Mouse (Mus musculus) MEL (cell line): ENCODE results near the gene 4930402F06Rik. TPM values are rescaled to one million over a fixed set of nuclear protein-coding genes. Genes with fewer than 3 reads are reported as not detected.

ENCODE experiments used
- DNase-seq: peaks from one replicate; pipeline ENCODE4 v3.0.0; 2011; ENCODE audit warnings: low read depth, low spot score
- H3K27ac ChIP-seq: 2 replicates; pipeline ENCODE4 v1.5.1; 2012; ENCODE audit warnings: low read depth, mild to moderate bottlenecking, control low read depth, low read length, moderate library complexity; ENCODE audit not compliant: control insufficient read depth
- H3K27me3 ChIP-seq, 2 experiments: fragments of 150-350 bp in 1 of 2; sonication (generic) in 1 of 2; 2 replicates each; pipeline ENCODE4 v1.6.1; 2012; ENCODE audit warnings: low read length in 2 of 2, mild to moderate bottlenecking in 2 of 2, improper control_type of control experiment in 1 of 2, moderate library complexity in 1 of 2; ENCODE audit not compliant: insufficient read depth in 2 of 2, control insufficient read depth in 1 of 2
- H3K36me3 ChIP-seq, 2 experiments: 2 replicates each; pipeline ENCODE4 v1.6.1; 2012 to 2014; ENCODE audit warnings: low read length in 2 of 2, improper control_type of control experiment in 1 of 2, inconsistent platforms in 1 of 2, mild to moderate bottlenecking in 1 of 2; ENCODE audit not compliant: insufficient read depth in 2 of 2, control insufficient read depth in 1 of 2
- H3K4me1 ChIP-seq, 2 experiments: fragments of 150-350 bp in 1 of 2; sonication (generic) in 1 of 2; 2 replicates each; pipeline ENCODE4 v1.6.1; 2012; ENCODE audit warnings: low read length in 2 of 2, improper control_type of control experiment in 1 of 2, mild to moderate bottlenecking in 1 of 2; ENCODE audit not compliant: insufficient read depth in 2 of 2, control insufficient read depth in 1 of 2
- H3K4me3 ChIP-seq, 2 experiments: fragments of 150-350 bp in 1 of 2; sonication (generic) in 1 of 2; 2 replicates each; pipeline ENCODE4 v1.5.1; 2012; ENCODE audit warnings: low read depth in 2 of 2, low read length in 2 of 2, mild to moderate bottlenecking in 2 of 2, moderate library complexity in 2 of 2, control low read depth in 1 of 2, improper control_type of control experiment in 1 of 2; ENCODE audit not compliant: control insufficient read depth in 1 of 2, insufficient read depth in 1 of 2
- H3K79me2 ChIP-seq: 2 replicates; pipeline ENCODE4 v1.6.1; 2012; ENCODE audit warnings: mild to moderate bottlenecking, low read length, moderate library complexity; ENCODE audit not compliant: control insufficient read depth, poor library complexity, insufficient read depth
- H3K9ac ChIP-seq: 2 replicates; pipeline ENCODE4 v1.6.1; 2012; ENCODE audit warnings: low read depth, mild to moderate bottlenecking, control low read depth, low read length, moderate library complexity; ENCODE audit not compliant: control insufficient read depth, poor library complexity, severe bottlenecking
- H3K9me3 ChIP-seq: fragments of 150-350 bp; sonication (generic); replicated peaks from 2 replicates; pipeline ENCODE4 v1.6.1; 2012; ENCODE audit warnings: mild to moderate bottlenecking, low read length, improper control_type of control experiment, moderate library complexity; ENCODE audit not compliant: insufficient read depth
- BHLHE40 ChIP-seq: IDR thresholded peaks from 2 replicates; pipeline ENCODE4 v1.6.1; 2012; ENCODE audit warnings: low read depth, mild to moderate bottlenecking, inconsistent platforms, low read length, improper control_type of control experiment, borderline replicate concordance
- CHD2 ChIP-seq: IDR thresholded peaks from 2 replicates; pipeline ENCODE4 v1.6.1; 2011; ENCODE audit warnings: low read length, improper control_type of control experiment
- CTCF ChIP-seq, 3 experiments: IDR thresholded peaks in 2 of 3; conservative IDR thresholded peaks in 1 of 3; 2 replicates each; pipeline ENCODE4 v1.5.1; 2011 to 2012; ENCODE audit warnings: low read length in 3 of 3, low read depth in 2 of 3, mild to moderate bottlenecking in 2 of 3, improper control_type of control experiment in 1 of 3, inconsistent platforms in 1 of 3, mixed read lengths in 1 of 3, moderate library complexity in 1 of 3; ENCODE audit not compliant: control insufficient read depth in 1 of 3, insufficient read depth in 1 of 3, poor library complexity in 1 of 3, severe bottlenecking in 1 of 3
- E2F4 ChIP-seq: IDR thresholded peaks from 2 replicates; pipeline ENCODE4 v1.6.1; 2011; ENCODE audit warnings: low read depth, low read length, improper control_type of control experiment, borderline replicate concordance
- ELF1 ChIP-seq: IDR thresholded peaks from 2 replicates; pipeline ENCODE4 v1.6.1; 2014; ENCODE audit warnings: low read depth, mild to moderate bottlenecking, inconsistent platforms, low read length, improper control_type of control experiment, moderate library complexity
- GABPA ChIP-seq: IDR thresholded peaks from 2 replicates; pipeline ENCODE4 v1.6.1; 2012; ENCODE audit warnings: low read depth, mild to moderate bottlenecking, inconsistent platforms, low read length, improper control_type of control experiment, moderate library complexity
- GATA1 ChIP-seq: IDR thresholded peaks from 2 replicates; pipeline ENCODE4 v1.6.1; 2011; ENCODE audit warnings: low read depth, low read length, improper control_type of control experiment
- HCFC1 ChIP-seq: IDR thresholded peaks from 2 replicates; pipeline ENCODE4 v1.6.1; 2012; ENCODE audit warnings: low read depth, mild to moderate bottlenecking, inconsistent platforms, low read length, improper control_type of control experiment, moderate library complexity
- JUND ChIP-seq: IDR thresholded peaks from 2 replicates; pipeline ENCODE4 v1.6.1; 2011; ENCODE audit warnings: low read depth, mild to moderate bottlenecking, improper control_type of control experiment, low read length
- KAT2A ChIP-seq: conservative IDR thresholded peaks from 2 replicates; pipeline ENCODE4 v1.6.1; 2012; ENCODE audit warnings: low read depth, low read length, improper control_type of control experiment, inconsistent platforms
- MAFK ChIP-seq: IDR thresholded peaks from 2 replicates; pipeline ENCODE4 v1.6.1; 2011; ENCODE audit warnings: low read depth, mild to moderate bottlenecking, low read length, improper control_type of control experiment, borderline replicate concordance
- MAZ ChIP-seq: IDR thresholded peaks from 2 replicates; pipeline ENCODE4 v1.6.1; 2012; ENCODE audit warnings: low read depth, mild to moderate bottlenecking, inconsistent platforms, low read length, improper control_type of control experiment
- MEF2A ChIP-seq: IDR thresholded peaks from 2 replicates; pipeline ENCODE4 v1.6.1; 2014; ENCODE audit warnings: low read depth, mild to moderate bottlenecking, inconsistent platforms, low read length, improper control_type of control experiment; ENCODE audit not compliant: poor library complexity, insufficient replicate concordance, severe bottlenecking; ENCODE audit errors: extremely low read depth
- MXI1 ChIP-seq: IDR thresholded peaks from 2 replicates; pipeline ENCODE4 v1.6.1; 2011; ENCODE audit warnings: mild to moderate bottlenecking, low read depth, low read length, improper control_type of control experiment
- MYC ChIP-seq: IDR thresholded peaks from 2 replicates; pipeline ENCODE4 v1.6.1; 2011; ENCODE audit warnings: low read depth, mild to moderate bottlenecking, low read length, improper control_type of control experiment, moderate library complexity
- NELFE ChIP-seq: IDR thresholded peaks from 2 replicates; pipeline ENCODE4 v1.6.1; 2011; ENCODE audit warnings: low read depth, low read length, improper control_type of control experiment
- POLR2A ChIP-seq, 2 experiments: IDR thresholded peaks; 2 replicates each; pipeline ENCODE4 v1.6.1; 2011 to 2012; ENCODE audit warnings: low read length in 2 of 2, mild to moderate bottlenecking in 2 of 2, control low read depth in 1 of 2, improper control_type of control experiment in 1 of 2, low read depth in 1 of 2, moderate library complexity in 1 of 2; ENCODE audit not compliant: control insufficient read depth in 1 of 2, insufficient read depth in 1 of 2, poor library complexity in 1 of 2
- POLR2AphosphoS2 ChIP-seq: IDR thresholded peaks from 2 replicates; pipeline ENCODE4 v1.6.1; 2011; ENCODE audit warnings: low read length, improper control_type of control experiment
- RAD21 ChIP-seq: IDR thresholded peaks from 2 replicates; pipeline ENCODE4 v1.6.1; 2011; ENCODE audit warnings: mild to moderate bottlenecking, low read depth, low read length, improper control_type of control experiment
- RCOR1 ChIP-seq: IDR thresholded peaks from 2 replicates; pipeline ENCODE4 v1.6.1; 2012; ENCODE audit warnings: low read depth, mild to moderate bottlenecking, inconsistent platforms, low read length, improper control_type of control experiment
- SIN3A ChIP-seq: IDR thresholded peaks from 2 replicates; pipeline ENCODE4 v1.6.1; 2012; ENCODE audit warnings: low read length, improper control_type of control experiment, inconsistent platforms
- SMC3 ChIP-seq: IDR thresholded peaks from 2 replicates; pipeline ENCODE4 v1.6.1; 2011; ENCODE audit warnings: low read depth, low read length, improper control_type of control experiment
- TAL1 ChIP-seq: IDR thresholded peaks from 2 replicates; pipeline ENCODE4 v1.6.1; 2012; ENCODE audit warnings: mild to moderate bottlenecking, inconsistent platforms, low read length, moderate library complexity, mixed read lengths
- TBP ChIP-seq: IDR thresholded peaks from 2 replicates; pipeline ENCODE4 v1.8.0; 2011; ENCODE audit warnings: low read depth, low read length, improper control_type of control experiment
- TCF12 ChIP-seq: IDR thresholded peaks from 2 replicates; pipeline ENCODE4 v1.6.1; 2014; ENCODE audit warnings: low read depth, mild to moderate bottlenecking, inconsistent platforms, low read length, improper control_type of control experiment, moderate library complexity
- USF2 ChIP-seq, 2 experiments: IDR thresholded peaks; 2 replicates each; pipeline ENCODE4 v1.6.1; 2011 to 2012; ENCODE audit warnings: improper control_type of control experiment in 2 of 2, low read length in 2 of 2, borderline replicate concordance in 1 of 2, inconsistent platforms in 1 of 2, low read depth in 1 of 2, mild to moderate bottlenecking in 1 of 2; ENCODE audit not compliant: insufficient read depth in 1 of 2
- ZC3H11A ChIP-seq: IDR thresholded peaks from 2 replicates; pipeline ENCODE4 v1.6.1; 2012; ENCODE audit warnings: low read depth, mild to moderate bottlenecking, inconsistent platforms, low read length, improper control_type of control experiment
- ZKSCAN1 ChIP-seq: IDR thresholded peaks from 2 replicates; pipeline ENCODE4 v1.6.1; 2012; ENCODE audit warnings: low read depth, mild to moderate bottlenecking, inconsistent platforms, low read length, improper control_type of control experiment, moderate library complexity
- ZMIZ1 ChIP-seq: IDR thresholded peaks from 2 replicates; pipeline ENCODE4 v1.6.1; 2012; ENCODE audit warnings: low read depth, mild to moderate bottlenecking, inconsistent platforms, low read length, improper control_type of control experiment, moderate library complexity
- ZNF384 ChIP-seq: IDR thresholded peaks from 2 replicates; pipeline ENCODE4 v1.6.1; 2012; ENCODE audit warnings: low read depth, mild to moderate bottlenecking, inconsistent platforms, low read length, improper control_type of control experiment
- polyA plus RNA-seq, 2 experiments: library from polyadenylated mRNA; stranded (reverse) in 1 of 2; unstranded in 1 of 2; fragments of >175 nt in 1 of 2; fragments of >200 nt in 1 of 2; gene quantifications; 2 replicates each; pipeline versions ENCODE4 v1.2.1 to v1.2.4; 2012; ENCODE audit warnings: low replicate concordance in 2 of 2, low read depth in 1 of 2; ENCODE audit not compliant: insufficient read length in 2 of 2, insufficient read depth in 1 of 2, missing spikeins in 1 of 2
- total RNA-seq: library from RNA; depleted of rRNA; stranded (reverse); fragments of 300-350 nt; gene quantifications from 2 replicates; pipeline ENCODE4 v1.2.3, GENCODE M21; 2012

4930402F06Rik gene
- total and polyA plus RNA-seq, 3 experiments: not detected

- Histone ChIP-seq H3K27ac (no peak overlapping the region), H3K4me1 (peaks cover 0 to 20% of the 10 kb centered on the region in 2 experiments; a peak in 3 of 4 replicates), H3K27me3 (peaks cover 2 to 11% of the 10 kb centered on the region in 2 experiments; a peak in 3 of 4 replicates), H3K4me3 (peak overlapping the region in 1 of 2 experiments; percentile 42; a peak in 2 of 4 replicates), H3K9me3 (no peaks in the 10 kb centered on the region), H3K79me2 (no peaks in the 10 kb centered on the region), H3K9ac (no peak overlapping the region), H3K36me3 (peaks cover 0 to 5% of the 10 kb centered on the region in 2 experiments; a peak in 3 of 4 replicates)
- TF ChIP-seq MYC (no peak), SMC3 (peak; percentile 92), HCFC1 (0 out of 2 replicates have a peak, but pooled peaks have one; percentile 22), NELFE (no peak), ZKSCAN1 (no peak), TAL1 (no peak), MXI1 (no peak), TBP (no peak), MAFK (no peak), MAZ (no peak), ZC3H11A (peak; percentile 89), E2F4 (no peak), POLR2AphosphoS2 (no peak), SIN3A (peak; percentile 43; the same call in 1 of the 2 replicates), GATA1 (0 out of 2 replicates have a peak, but pooled peaks have one; percentile 7), JUND (no peak), CTCF (IDR thresholded peaks at IDR 0.05 in 2 of 3, conservative IDR thresholded peaks at IDR 0.05 in 1 of 3; ENCODE audit: control insufficient read depth in 1 of 3, insufficient read depth in 1 of 3, low read depth in 2 of 3, low read length in 3 of 3, poor library complexity in 1 of 3, severe bottlenecking in 1 of 3) (peak; percentile 76 to 94 (median 91)), ZMIZ1 (no peak), USF2 (IDR thresholded peaks at IDR 0.05; ENCODE audit: borderline replicate concordance in 1 of 2, insufficient read depth in 1 of 2, low read depth in 1 of 2, low read length in 2 of 2) (no peak), MEF2A (no peak), POLR2A (IDR thresholded peaks at IDR 0.05; ENCODE audit: control insufficient read depth in 1 of 2, insufficient read depth in 1 of 2, low read depth in 1 of 2, low read length in 2 of 2, poor library complexity in 1 of 2) (no peak), CHD2 (no peak), RCOR1 (0 out of 2 replicates have a peak, but pooled peaks have one; percentile 47), KAT2A (no peak), BHLHE40 (no peak), TCF12 (no peak), ELF1 (peak; percentile 29; the same call in 1 of the 2 replicates), RAD21 (peak; percentile 88), ZNF384 (peak; percentile 76), GABPA (no peak)
- peak; percentile 86 for DNase-seq
These were observed 707 bp upstream of the 4930402F06Rik start for GRCm38 (mm10) chr2:35397590-35398173.
